Mouse (Mus musculus) lung, embryonic 14.5 days (tissue): ENCODE measurements at regions not wholly inside any gene's neighbourhood (a gene's known extent, or its start where the extent isn't known, plus 50 kb on each side); places are given as distances from the start of the nearest gene placed in this dataset.
A peak's percentile ranks its signal among the peaks of the same experiment; 100 is the strongest.

ENCODE experiments used
- ATAC-seq: fragments of 200-750 bp; cut with Nextera tagmentation; 2 replicates; pipeline ENCODE4 v1.8.0; 2017; ENCODE audit warnings: mild to moderate bottlenecking, moderate TSS enrichment, moderate library complexity; ENCODE audit not compliant: insufficient read depth
- DNase-seq: peaks from one replicate; pipeline ENCODE4 v3.0.0-alpha.2; 2015
- H3K27ac ChIP-seq: fragments of 300-500 bp; sonication (generic); 2 replicates; pipeline ENCODE4 v1.5.1; 2014; ENCODE audit warnings: low read depth, mild to moderate bottlenecking, moderate library complexity
- H3K27me3 ChIP-seq: fragments of 300-500 bp; sonication (generic); 2 replicates; pipeline ENCODE4 v1.6.1; 2014; ENCODE audit warnings: low read length, control low read depth; ENCODE audit not compliant: insufficient read depth
- H3K36me3 ChIP-seq: fragments of 300-500 bp; sonication (generic); 2 replicates; pipeline ENCODE4 v1.6.1; 2014; ENCODE audit warnings: control low read depth; ENCODE audit not compliant: insufficient read depth
- H3K4me1 ChIP-seq: fragments of 300-500 bp; sonication (generic); 2 replicates; pipeline ENCODE4 v1.6.1; 2014; ENCODE audit warnings: antibody characterized with exemption, control low read depth; ENCODE audit not compliant: insufficient read depth
- H3K4me2 ChIP-seq: fragments of 300-500 bp; sonication (generic); 2 replicates; pipeline ENCODE4 v1.6.1; 2014; ENCODE audit warnings: mild to moderate bottlenecking
- H3K4me3 ChIP-seq: fragments of 300-500 bp; sonication (generic); 2 replicates; pipeline ENCODE4 v1.5.1; 2014; ENCODE audit warnings: low read depth, low read length
- H3K9ac ChIP-seq: fragments of 300-500 bp; sonication (generic); 2 replicates; pipeline ENCODE4 v1.6.1; 2014
- H3K9me3 ChIP-seq: fragments of 300-500 bp; sonication (generic); 2 replicates; pipeline ENCODE4 v1.6.1; 2016; ENCODE audit warnings: low read depth, low read length, control low read depth
- CTCF ChIP-seq: IDR thresholded peaks from 2 replicates; pipeline ENCODE4 v1.5.1; 2016; ENCODE audit warnings: antibody characterized with exemption, low read depth
- WGBS: fragments of 180-500 bp; shearing (Covaris S2); extraction: QIAGEN DNeasy Blood & Tissue Kit; methylation state at CpG from one replicate; pipeline ENCODE4 v1.1.7; 2014; 5-methylcytosine and 5-hydroxymethylcytosine counted together

DNA sequence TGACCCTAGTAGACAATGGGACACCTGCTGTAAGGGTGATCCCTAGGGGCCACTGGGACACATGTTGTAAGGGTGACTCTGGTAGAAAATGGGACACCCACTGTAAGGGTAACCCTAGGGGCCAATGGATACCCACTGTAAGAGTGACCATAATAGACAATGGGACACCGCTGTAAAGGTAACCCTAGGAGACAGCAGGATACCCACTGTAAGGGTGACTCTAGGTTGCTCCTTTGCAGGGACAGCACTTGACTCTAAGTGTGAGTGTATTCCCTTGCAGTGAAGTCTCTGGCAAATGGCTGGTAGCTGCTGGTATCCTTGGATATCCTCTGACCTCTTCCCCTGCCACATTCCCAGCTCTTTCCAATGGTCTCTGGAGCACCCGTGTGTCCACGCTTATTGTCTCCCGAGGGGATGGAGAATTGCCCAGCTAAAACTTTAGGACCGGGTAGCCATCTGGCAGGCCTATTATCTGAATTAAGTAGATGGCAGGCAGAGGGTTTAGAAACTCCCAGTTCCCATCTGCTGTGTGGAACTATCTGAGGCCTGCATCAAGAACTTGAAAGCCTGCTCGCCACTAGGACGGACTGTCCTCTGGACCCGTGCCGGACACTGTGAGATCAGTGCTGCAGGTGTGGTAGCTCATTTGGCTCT is 70.8 kb upstream of the Plxnc1 start:
- DNase-seq (no peak), ATAC-seq (no peak)
- no peaks in the 10 kb centered on the region for H3K27me3 ChIP-seq
- H3K27ac ChIP-seq, result no peak overlapping the region
- H3K36me3 ChIP-seq, result no peaks in the 10 kb centered on the region
- no peak overlapping the region for H3K4me2 ChIP-seq
- no peaks in the 10 kb centered on the region for H3K9me3 ChIP-seq
- no peaks in the 10 kb centered on the region for H3K4me1 ChIP-seq
- H3K9ac ChIP-seq, result no peak overlapping the region
- WGBS, result 90% methylated on average over 9 of the region's 9 CpGs
- no peak overlapping the region for H3K4me3 ChIP-seq
- TF ChIP-seq CTCF, result no peak

DNA sequence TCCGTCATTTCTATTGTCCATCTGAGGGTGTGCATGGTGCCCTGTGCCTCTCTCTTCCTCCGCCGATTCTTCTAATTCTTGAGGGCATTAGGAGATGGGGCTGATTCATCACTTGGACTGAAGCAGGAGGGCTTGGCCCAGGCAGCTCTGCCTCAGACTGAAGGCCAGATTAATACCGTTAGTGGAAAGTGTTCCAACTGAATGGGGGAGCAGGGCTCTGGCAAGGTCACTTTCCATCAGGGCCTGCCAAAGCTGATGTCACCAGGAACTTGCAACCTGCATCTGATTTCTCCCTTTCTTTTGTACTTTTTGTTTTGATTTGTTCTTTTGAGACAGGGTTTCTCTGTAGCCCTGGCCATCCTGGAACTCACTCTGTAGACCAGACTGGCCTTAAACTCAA is 69.3 kb upstream of the Plxnc1 start:
- Histone ChIP-seq H3K27ac (no peak overlapping the region), H3K4me1 (no peaks in the 10 kb centered on the region), H3K4me3 (no peak overlapping the region), H3K27me3 (no peaks in the 10 kb centered on the region), H3K4me2 (no peak overlapping the region), H3K9me3 (no peaks in the 10 kb centered on the region), H3K9ac (no peak overlapping the region), H3K36me3 (no peaks in the 10 kb centered on the region)
- WGBS, result 72% methylated on average over 4 of the region's 4 CpGs
- TF ChIP-seq CTCF, result no peak
- DNase-seq (peak; percentile 32), ATAC-seq (no peak)

DNA sequence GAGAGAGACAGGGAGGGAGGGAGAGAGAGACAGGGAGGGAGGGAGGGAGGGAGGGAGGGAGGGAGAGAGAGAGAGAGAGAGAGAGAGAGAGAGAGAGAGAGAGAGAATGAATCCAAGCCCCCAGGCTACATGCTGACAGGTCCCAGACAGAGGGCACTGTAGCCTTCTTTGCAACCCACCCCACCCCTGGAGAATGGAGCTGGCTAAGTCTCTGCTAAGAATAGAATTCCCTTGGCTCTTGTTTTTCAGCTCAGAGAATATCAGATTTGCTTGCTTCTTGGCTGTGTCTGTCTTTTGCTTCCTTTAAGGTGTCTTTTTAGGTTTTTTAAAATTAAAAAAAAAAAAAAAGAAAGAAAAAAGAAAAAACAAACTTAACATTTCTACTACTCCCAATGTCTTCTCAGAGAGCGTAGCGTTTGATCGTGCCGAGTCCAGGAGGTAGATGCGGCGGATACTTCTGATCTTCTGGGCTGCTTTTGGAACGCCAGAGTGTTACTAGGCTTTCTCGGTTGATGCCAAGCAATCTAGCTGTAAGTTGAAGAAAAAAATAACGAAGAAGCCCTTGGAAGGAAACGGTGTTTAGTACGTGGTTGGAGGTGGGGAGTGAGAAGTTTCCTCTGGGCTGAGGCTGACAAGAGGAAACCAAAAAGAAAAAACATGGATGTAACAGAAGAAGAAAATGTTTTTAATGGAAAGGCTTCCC is 68.7 kb upstream of the Plxnc1 start:
- DNase-seq, result no peak
- no peak for TF ChIP-seq CTCF
- no peak overlapping the region for H3K4me3 ChIP-seq

DNA sequence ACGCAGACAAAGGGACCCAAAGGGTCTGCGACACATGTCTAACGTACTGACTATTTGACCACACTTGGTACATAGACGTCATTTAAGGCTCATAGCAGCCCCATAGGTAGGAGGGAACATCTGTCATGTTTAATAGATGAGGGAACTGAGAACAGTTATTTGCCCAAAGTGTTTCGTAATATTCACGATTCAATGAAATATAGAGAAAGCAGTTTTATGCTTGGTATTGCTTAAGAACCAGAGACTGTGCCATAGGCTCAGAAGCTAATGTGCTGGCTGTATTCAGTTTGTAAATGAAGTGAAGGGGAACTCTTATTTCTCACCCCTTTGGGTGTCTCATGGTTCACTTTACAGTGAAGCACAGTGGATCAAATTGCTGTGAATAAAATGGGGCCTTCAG is 65.7 kb upstream of the Plxnc1 start:
- no peaks in the 10 kb centered on the region for H3K9me3 ChIP-seq
- no peak overlapping the region for H3K9ac ChIP-seq
- 89% methylated on average over 6 of the region's 6 CpGs for WGBS
- H3K27me3 ChIP-seq, result no peaks in the 10 kb centered on the region
- DNase-seq, result no peak
- H3K36me3 ChIP-seq, result no peaks in the 10 kb centered on the region
- H3K4me2 ChIP-seq, result no peak overlapping the region
- TF ChIP-seq CTCF, result no peak
- H3K27ac ChIP-seq, result no peak overlapping the region
- no peaks in the 10 kb centered on the region for H3K4me1 ChIP-seq
- H3K4me3 ChIP-seq, result no peak overlapping the region
- no peak for ATAC-seq

More for the DNA sequence above, 68.7 kb upstream of the Plxnc1 start:
- Histone ChIP-seq H3K9me3 (no peaks in the 10 kb centered on the region), H3K36me3 (no peaks in the 10 kb centered on the region), H3K4me1 (no peaks in the 10 kb centered on the region), H3K27ac (no peak overlapping the region), H3K9ac (no peak overlapping the region), H3K27me3 (no peaks in the 10 kb centered on the region), H3K4me2 (no peak overlapping the region)
- ATAC-seq, result no peak
- 74% methylated on average over 11 of the region's 11 CpGs for WGBS

DNA sequence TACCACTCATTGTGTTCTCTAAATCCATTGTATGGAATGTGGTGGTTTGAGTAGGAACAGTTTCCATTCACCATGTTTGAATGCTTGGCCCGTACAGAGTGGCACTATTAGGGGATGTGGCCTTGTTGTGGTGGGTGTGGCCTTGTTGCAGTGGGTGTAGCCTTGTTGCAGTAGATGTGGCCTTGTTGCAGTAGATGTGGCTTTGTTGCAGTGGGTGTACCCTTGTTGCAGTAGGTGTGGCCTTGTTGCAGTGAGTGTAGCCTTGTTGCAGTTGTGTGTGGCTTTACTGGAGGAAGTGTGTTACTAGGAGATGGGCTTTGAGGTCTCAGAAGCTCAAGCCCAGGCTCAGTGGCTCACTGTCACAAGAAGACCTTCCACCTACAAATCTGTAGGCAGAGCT is 64.4 kb upstream of the Plxnc1 start:
- no peak for TF ChIP-seq CTCF
- H3K4me1 ChIP-seq, result no peaks in the 10 kb centered on the region
- no peak overlapping the region for H3K4me2 ChIP-seq
- no peak for ATAC-seq
- no peaks in the 10 kb centered on the region for H3K27me3 ChIP-seq
- H3K36me3 ChIP-seq, result no peaks in the 10 kb centered on the region
- no peak for DNase-seq
- H3K4me3 ChIP-seq, result no peak overlapping the region
- 77% methylated on average over 1 of the region's 1 CpGs for WGBS
- H3K9ac ChIP-seq, result no peak overlapping the region
- H3K9me3 ChIP-seq, result no peaks in the 10 kb centered on the region
- H3K27ac ChIP-seq, result no peak overlapping the region

DNA sequence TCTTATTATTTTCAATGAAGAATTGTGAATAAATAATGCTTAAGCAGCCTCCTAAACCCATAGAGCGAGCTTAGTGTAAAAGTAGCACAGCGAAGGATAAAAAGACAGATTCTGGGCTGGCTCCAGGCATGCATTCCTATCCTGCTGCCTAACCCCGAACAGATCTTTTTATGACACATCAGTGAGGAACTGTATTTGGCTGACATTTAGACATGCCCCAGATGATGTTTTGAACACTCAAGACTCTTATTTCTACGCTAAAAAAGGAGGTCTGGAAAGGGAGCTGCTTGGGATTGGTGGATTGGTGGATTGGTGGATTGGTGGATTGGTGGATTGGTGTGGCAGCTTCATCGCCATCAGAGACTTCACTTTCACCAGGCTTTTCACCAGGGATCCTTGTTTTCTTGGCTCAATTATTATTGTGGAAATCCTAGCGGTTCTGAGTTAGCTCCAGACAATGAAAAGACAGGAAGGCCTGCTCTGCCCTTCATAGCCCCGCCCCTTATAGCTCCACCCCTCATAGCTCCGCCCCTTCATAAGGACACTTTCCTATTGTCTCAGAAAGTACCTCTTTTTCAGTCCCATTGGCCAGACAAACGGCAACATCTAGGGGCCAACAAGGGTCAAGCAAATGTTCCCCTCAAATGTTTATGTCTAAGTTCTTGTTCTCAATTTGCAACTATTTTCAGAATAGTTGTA is 59.6 kb upstream of the Plxnc1 start:
- H3K27me3 ChIP-seq, result no peaks in the 10 kb centered on the region
- no peaks in the 10 kb centered on the region for H3K9me3 ChIP-seq
- ATAC-seq (peak; percentile 70; the same call in 1 of the 2 replicates), DNase-seq (peak; percentile 75)
- H3K4me2 ChIP-seq, result no peak overlapping the region
- H3K4me1 ChIP-seq, result 0 out of 2 replicates have a peak, but pooled peaks cover 5% of the 10 kb centered on the region
- H3K36me3 ChIP-seq, result no peaks in the 10 kb centered on the region
- no peak overlapping the region for H3K4me3 ChIP-seq
- TF ChIP-seq CTCF, result no peak
- 57% methylated on average over 9 of the region's 9 CpGs for WGBS
- peak overlapping the region; percentile 76 for H3K27ac ChIP-seq
- H3K9ac ChIP-seq, result no peak overlapping the region

DNA sequence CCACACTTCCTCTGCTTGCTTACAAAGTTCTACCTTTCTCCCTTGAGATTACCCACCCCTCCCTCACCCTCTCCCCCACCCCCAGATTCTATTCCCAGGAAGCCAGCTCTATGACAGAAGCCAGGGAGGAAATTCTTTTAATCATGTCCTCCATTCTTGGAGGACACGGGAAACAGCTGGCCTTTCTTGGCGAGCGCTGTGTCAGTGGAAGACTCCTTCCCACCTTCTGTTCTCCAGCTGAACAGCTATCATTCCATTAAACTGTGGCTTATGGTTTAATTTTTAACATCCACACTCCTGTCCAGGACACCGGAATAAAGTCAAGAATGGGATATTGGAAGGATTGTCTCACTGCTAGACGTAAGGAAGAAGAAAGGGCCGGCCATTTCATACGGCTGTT is 59.0 kb upstream of the Plxnc1 start:
- Histone ChIP-seq H3K27me3 (no peaks in the 10 kb centered on the region), H3K4me2 (no peak overlapping the region), H3K27ac (peak overlapping the region; percentile 76), H3K36me3 (no peaks in the 10 kb centered on the region), H3K4me1 (0 out of 2 replicates have a peak, but pooled peaks cover 5% of the 10 kb centered on the region), H3K4me3 (no peak overlapping the region), H3K9me3 (no peaks in the 10 kb centered on the region), H3K9ac (no peak overlapping the region)
- TF ChIP-seq CTCF, result no peak
- 56% methylated on average over 7 of the region's 7 CpGs for WGBS
- ATAC-seq (peak; percentile 52; the same call in 1 of the 2 replicates), DNase-seq (peak; percentile 73)
